Mouse (Mus musculus) MEL (cell line): ENCODE results near the gene Neurl2. TPM values are rescaled to one million over a fixed set of nuclear protein-coding genes. Genes with fewer than 3 reads are reported as not detected.

Experiments used
- DNase-seq: peaks from one replicate; pipeline ENCODE4 v3.0.0; 2011; ENCODE audit warnings: low read depth, low spot score
- H3K27ac ChIP-seq: 2 replicates; pipeline ENCODE4 v1.5.1; 2012; ENCODE audit warnings: low read depth, mild to moderate bottlenecking, control low read depth, low read length, moderate library complexity; ENCODE audit not compliant: control insufficient read depth
- H3K27me3 ChIP-seq, 2 experiments: fragments of 150-350 bp in 1 of 2; sonication (generic) in 1 of 2; 2 replicates each; pipeline ENCODE4 v1.6.1; 2012; ENCODE audit warnings: low read length in 2 of 2, mild to moderate bottlenecking in 2 of 2, improper control_type of control experiment in 1 of 2, moderate library complexity in 1 of 2; ENCODE audit not compliant: insufficient read depth in 2 of 2, control insufficient read depth in 1 of 2
- H3K36me3 ChIP-seq, 2 experiments: 2 replicates each; pipeline ENCODE4 v1.6.1; 2012 to 2014; ENCODE audit warnings: low read length in 2 of 2, improper control_type of control experiment in 1 of 2, inconsistent platforms in 1 of 2, mild to moderate bottlenecking in 1 of 2; ENCODE audit not compliant: insufficient read depth in 2 of 2, control insufficient read depth in 1 of 2
- H3K4me1 ChIP-seq, 2 experiments: fragments of 150-350 bp in 1 of 2; sonication (generic) in 1 of 2; 2 replicates each; pipeline ENCODE4 v1.6.1; 2012; ENCODE audit warnings: low read length in 2 of 2, improper control_type of control experiment in 1 of 2, mild to moderate bottlenecking in 1 of 2; ENCODE audit not compliant: insufficient read depth in 2 of 2, control insufficient read depth in 1 of 2
- H3K4me3 ChIP-seq, 2 experiments: fragments of 150-350 bp in 1 of 2; sonication (generic) in 1 of 2; 2 replicates each; pipeline ENCODE4 v1.5.1; 2012; ENCODE audit warnings: low read depth in 2 of 2, low read length in 2 of 2, mild to moderate bottlenecking in 2 of 2, moderate library complexity in 2 of 2, control low read depth in 1 of 2, improper control_type of control experiment in 1 of 2; ENCODE audit not compliant: control insufficient read depth in 1 of 2, insufficient read depth in 1 of 2
- H3K79me2 ChIP-seq: 2 replicates; pipeline ENCODE4 v1.6.1; 2012; ENCODE audit warnings: mild to moderate bottlenecking, low read length, moderate library complexity; ENCODE audit not compliant: control insufficient read depth, poor library complexity, insufficient read depth
- H3K9ac ChIP-seq: 2 replicates; pipeline ENCODE4 v1.6.1; 2012; ENCODE audit warnings: low read depth, mild to moderate bottlenecking, control low read depth, low read length, moderate library complexity; ENCODE audit not compliant: control insufficient read depth, poor library complexity, severe bottlenecking
- H3K9me3 ChIP-seq: fragments of 150-350 bp; sonication (generic); replicated peaks from 2 replicates; pipeline ENCODE4 v1.6.1; 2012; ENCODE audit warnings: mild to moderate bottlenecking, low read length, improper control_type of control experiment, moderate library complexity; ENCODE audit not compliant: insufficient read depth
- BHLHE40 ChIP-seq: IDR thresholded peaks from 2 replicates; pipeline ENCODE4 v1.6.1; 2012; ENCODE audit warnings: low read depth, mild to moderate bottlenecking, inconsistent platforms, low read length, improper control_type of control experiment, borderline replicate concordance
- CTCF ChIP-seq, 3 experiments: IDR thresholded peaks in 2 of 3; conservative IDR thresholded peaks in 1 of 3; 2 replicates each; pipeline ENCODE4 v1.5.1; 2011 to 2012; ENCODE audit warnings: low read length in 3 of 3, low read depth in 2 of 3, mild to moderate bottlenecking in 2 of 3, improper control_type of control experiment in 1 of 3, inconsistent platforms in 1 of 3, mixed read lengths in 1 of 3, moderate library complexity in 1 of 3; ENCODE audit not compliant: control insufficient read depth in 1 of 3, insufficient read depth in 1 of 3, poor library complexity in 1 of 3, severe bottlenecking in 1 of 3
- EP300 ChIP-seq, 2 experiments: IDR thresholded peaks; 2 replicates each; pipeline ENCODE4 v1.6.1; 2011; ENCODE audit warnings: improper control_type of control experiment in 2 of 2, low read length in 2 of 2, low read depth in 1 of 2, mild to moderate bottlenecking in 1 of 2
- ETS1 ChIP-seq: IDR thresholded peaks from 2 replicates; pipeline ENCODE4 v1.6.1; 2012; ENCODE audit warnings: low read depth, mild to moderate bottlenecking, inconsistent platforms, low read length, improper control_type of control experiment, moderate library complexity
- GATA1 ChIP-seq: IDR thresholded peaks from 2 replicates; pipeline ENCODE4 v1.6.1; 2011; ENCODE audit warnings: low read depth, low read length, improper control_type of control experiment
- KAT2A ChIP-seq: conservative IDR thresholded peaks from 2 replicates; pipeline ENCODE4 v1.6.1; 2012; ENCODE audit warnings: low read depth, low read length, improper control_type of control experiment, inconsistent platforms
- MAX ChIP-seq: IDR thresholded peaks from 2 replicates; pipeline ENCODE4 v1.6.1; 2011; ENCODE audit warnings: low read length, improper control_type of control experiment
- MAZ ChIP-seq: IDR thresholded peaks from 2 replicates; pipeline ENCODE4 v1.6.1; 2012; ENCODE audit warnings: low read depth, mild to moderate bottlenecking, inconsistent platforms, low read length, improper control_type of control experiment
- MEF2A ChIP-seq: IDR thresholded peaks from 2 replicates; pipeline ENCODE4 v1.6.1; 2014; ENCODE audit warnings: low read depth, mild to moderate bottlenecking, inconsistent platforms, low read length, improper control_type of control experiment; ENCODE audit not compliant: poor library complexity, insufficient replicate concordance, severe bottlenecking; ENCODE audit errors: extremely low read depth
- MXI1 ChIP-seq: IDR thresholded peaks from 2 replicates; pipeline ENCODE4 v1.6.1; 2011; ENCODE audit warnings: mild to moderate bottlenecking, low read depth, low read length, improper control_type of control experiment
- MYB ChIP-seq: IDR thresholded peaks from 2 replicates; pipeline ENCODE4 v1.6.1; 2011; ENCODE audit warnings: mild to moderate bottlenecking, low read depth, low read length, improper control_type of control experiment
- MYC ChIP-seq: IDR thresholded peaks from 2 replicates; pipeline ENCODE4 v1.6.1; 2011; ENCODE audit warnings: low read depth, mild to moderate bottlenecking, low read length, improper control_type of control experiment, moderate library complexity
- NELFE ChIP-seq: IDR thresholded peaks from 2 replicates; pipeline ENCODE4 v1.6.1; 2011; ENCODE audit warnings: low read depth, low read length, improper control_type of control experiment
- NRF1 ChIP-seq: IDR thresholded peaks from 2 replicates; pipeline ENCODE4 v1.6.1; 2014; ENCODE audit warnings: low read depth, mild to moderate bottlenecking, inconsistent platforms, low read length, improper control_type of control experiment, moderate library complexity; ENCODE audit not compliant: poor library complexity, insufficient read depth, severe bottlenecking
- POLR2A ChIP-seq, 2 experiments: IDR thresholded peaks; 2 replicates each; pipeline ENCODE4 v1.6.1; 2011 to 2012; ENCODE audit warnings: low read length in 2 of 2, mild to moderate bottlenecking in 2 of 2, control low read depth in 1 of 2, improper control_type of control experiment in 1 of 2, low read depth in 1 of 2, moderate library complexity in 1 of 2; ENCODE audit not compliant: control insufficient read depth in 1 of 2, insufficient read depth in 1 of 2, poor library complexity in 1 of 2
- POLR2AphosphoS2 ChIP-seq: IDR thresholded peaks from 2 replicates; pipeline ENCODE4 v1.6.1; 2011; ENCODE audit warnings: low read length, improper control_type of control experiment
- RAD21 ChIP-seq: IDR thresholded peaks from 2 replicates; pipeline ENCODE4 v1.6.1; 2011; ENCODE audit warnings: mild to moderate bottlenecking, low read depth, low read length, improper control_type of control experiment
- RCOR1 ChIP-seq: IDR thresholded peaks from 2 replicates; pipeline ENCODE4 v1.6.1; 2012; ENCODE audit warnings: low read depth, mild to moderate bottlenecking, inconsistent platforms, low read length, improper control_type of control experiment
- SIN3A ChIP-seq: IDR thresholded peaks from 2 replicates; pipeline ENCODE4 v1.6.1; 2012; ENCODE audit warnings: low read length, improper control_type of control experiment, inconsistent platforms
- SMC3 ChIP-seq: IDR thresholded peaks from 2 replicates; pipeline ENCODE4 v1.6.1; 2011; ENCODE audit warnings: low read depth, low read length, improper control_type of control experiment
- TAL1 ChIP-seq: IDR thresholded peaks from 2 replicates; pipeline ENCODE4 v1.6.1; 2012; ENCODE audit warnings: mild to moderate bottlenecking, inconsistent platforms, low read length, moderate library complexity, mixed read lengths
- TBP ChIP-seq: IDR thresholded peaks from 2 replicates; pipeline ENCODE4 v1.8.0; 2011; ENCODE audit warnings: low read depth, low read length, improper control_type of control experiment
- UBTF ChIP-seq: IDR thresholded peaks from 2 replicates; pipeline ENCODE4 v1.6.1; 2012; ENCODE audit warnings: low read depth, mild to moderate bottlenecking, inconsistent platforms, low read length, improper control_type of control experiment, moderate library complexity, borderline replicate concordance; ENCODE audit not compliant: insufficient read depth
- USF1 ChIP-seq: IDR thresholded peaks from 2 replicates; pipeline ENCODE4 v1.6.1; 2014; ENCODE audit warnings: low read depth, mild to moderate bottlenecking, inconsistent platforms, low read length, improper control_type of control experiment, moderate library complexity
- ZC3H11A ChIP-seq: IDR thresholded peaks from 2 replicates; pipeline ENCODE4 v1.6.1; 2012; ENCODE audit warnings: low read depth, mild to moderate bottlenecking, inconsistent platforms, low read length, improper control_type of control experiment
- polyA plus RNA-seq, 2 experiments: library from polyadenylated mRNA; stranded (reverse) in 1 of 2; unstranded in 1 of 2; fragments of >175 nt in 1 of 2; fragments of >200 nt in 1 of 2; gene quantifications; 2 replicates each; pipeline versions ENCODE4 v1.2.1 to v1.2.4; 2012; ENCODE audit warnings: low replicate concordance in 2 of 2, low read depth in 1 of 2; ENCODE audit not compliant: insufficient read length in 2 of 2, insufficient read depth in 1 of 2, missing spikeins in 1 of 2
- total RNA-seq: library from RNA; depleted of rRNA; stranded (reverse); fragments of 300-350 nt; gene quantifications from 2 replicates; pipeline ENCODE4 v1.2.3, GENCODE M21; 2012

Neurl2 gene
- total and polyA plus RNA-seq, 3 experiments: 1.6 to 2.6 TPM; not detected in 1

DNA sequence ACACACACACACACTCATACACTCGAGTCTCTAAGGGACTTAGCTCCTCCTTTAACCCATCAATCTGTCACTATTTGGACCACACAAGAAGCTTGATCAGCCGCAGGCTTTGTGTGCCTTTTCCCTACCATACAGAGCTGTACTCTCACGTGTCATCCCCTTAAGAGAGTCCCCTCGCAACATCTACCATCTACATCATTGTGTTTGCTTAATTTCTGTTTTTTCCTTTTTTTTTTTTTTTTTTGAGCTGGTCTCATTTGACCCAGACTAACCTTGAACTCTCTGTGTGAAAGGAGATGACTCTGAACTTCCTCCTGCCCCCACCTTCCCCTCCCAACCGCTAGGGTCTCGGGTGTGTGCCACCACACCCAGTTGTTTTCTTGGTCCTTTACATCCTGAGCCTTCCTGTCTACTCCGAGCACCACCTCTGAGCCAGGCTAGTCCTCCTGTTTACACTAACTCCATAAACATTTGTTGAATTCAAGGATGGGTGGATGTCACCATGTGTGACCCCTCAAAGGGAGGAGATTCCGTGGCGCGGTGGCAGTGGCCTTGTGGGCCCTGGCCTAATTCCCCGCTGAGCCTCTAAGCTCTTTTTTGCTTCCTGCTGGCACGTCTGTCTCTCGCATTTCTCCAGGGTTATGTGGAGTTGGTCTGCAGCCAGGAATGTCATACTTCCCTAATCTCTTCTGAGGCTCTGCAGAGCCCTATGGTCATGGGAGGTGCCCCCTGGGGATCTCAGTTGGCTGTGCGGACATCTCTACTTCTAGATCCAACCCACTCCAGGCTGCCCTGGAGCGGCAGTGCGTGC lies 33.7 kb upstream of the Neurl2 start (continued):
- TF ChIP-seq KAT2A (no peak), MYB (peak; percentile 28; the same call in 1 of the 2 replicates), RAD21 (no peak), POLR2AphosphoS2 (no peak), ZC3H11A (no peak), MXI1 (peak; percentile 49; the same call in 1 of the 2 replicates), BHLHE40 (peak; percentile 49; the same call in 1 of the 2 replicates), CTCF (IDR thresholded peaks at IDR 0.05 in 2 of 3, conservative IDR thresholded peaks at IDR 0.05 in 1 of 3; ENCODE audit: control insufficient read depth in 1 of 3, insufficient read depth in 1 of 3, low read depth in 2 of 3, low read length in 3 of 3, poor library complexity in 1 of 3, severe bottlenecking in 1 of 3) (peak in 2 of 3 experiments; percentile 9 to 30; a peak in 1 of 6 replicates), MEF2A (no peak), TBP (peak; percentile 44; the same call in 1 of the 2 replicates), MAX (peak; percentile 32; the same call in 1 of the 2 replicates), UBTF (no peak), RCOR1 (no peak), NRF1 (no peak), POLR2A (IDR thresholded peaks at IDR 0.05; ENCODE audit: control insufficient read depth in 1 of 2, insufficient read depth in 1 of 2, low read depth in 1 of 2, low read length in 2 of 2, poor library complexity in 1 of 2) (peak in 1 of 2 experiments; percentile 32; a peak in 1 of 4 replicates), MAZ (0 out of 2 replicates have a peak, but pooled peaks have one; percentile 60), USF1 (no peak), MYC (no peak)

DNA sequence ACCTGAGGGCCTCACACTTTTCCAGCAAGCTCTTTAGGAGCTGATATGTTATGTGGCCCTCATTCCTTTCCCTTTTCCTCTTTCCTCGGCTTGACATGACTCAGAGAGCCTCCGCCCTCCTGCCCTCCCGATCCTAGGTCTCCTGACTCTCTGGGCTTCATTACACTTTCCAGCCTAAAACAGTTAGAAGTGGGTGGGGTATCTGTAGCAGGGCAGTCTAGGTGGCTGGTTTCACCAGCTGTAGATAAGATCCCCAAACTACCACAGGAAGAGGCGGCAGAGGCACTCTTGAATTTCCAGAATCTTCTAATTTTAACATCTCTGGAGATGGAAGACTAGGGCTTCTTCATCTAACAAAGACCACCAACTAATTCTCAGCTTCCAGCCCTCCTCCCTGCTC lies 31.3 kb upstream of the Neurl2 start:
- no peaks in the 10 kb centered on the region for H3K27me3 ChIP-seq
- H3K79me2 ChIP-seq: no peaks in the 10 kb centered on the region
- H3K4me3 ChIP-seq: no peak overlapping the region
- 0 out of 2 replicates have a peak, but pooled peaks have one; percentile 6 for TF ChIP-seq SMC3
- TF ChIP-seq BHLHE40: peak; percentile 42; the same call in 1 of the 2 replicates
- no peak for TF ChIP-seq TAL1
- TF ChIP-seq EP300 (IDR thresholded peaks at IDR 0.05; ENCODE audit: low read depth in 1 of 2, low read length in 2 of 2): peak; percentile 42 to 66; a peak in 2 of 4 replicates
- peak; percentile 73 for TF ChIP-seq ETS1
- peak; percentile 58 for TF ChIP-seq SIN3A
- TF ChIP-seq NELFE: no peak
- TF ChIP-seq GATA1: peak; percentile 67; the same call in 1 of the 2 replicates
- H3K9ac ChIP-seq: peak overlapping the region; percentile 0; the same call in 1 of the 2 replicates
- DNase-seq: peak; percentile 44
- H3K9me3 ChIP-seq: no peaks in the 10 kb centered on the region
- H3K27ac ChIP-seq: peak overlapping the region; percentile 15
- H3K4me1 ChIP-seq: peaks cover 26 to 41% of the 10 kb centered on the region in 2 experiments
- H3K36me3 ChIP-seq: peaks cover 0 to 22% of the 10 kb centered on the region in 2 experiments; a peak in 2 of 4 replicates
